Mouse (Mus musculus) heart, embryonic 15.5 days (tissue): ENCODE data around the gene Ndufa6. TPM values are rescaled to one million over a fixed set of nuclear protein-coding genes. Genes with fewer than 3 reads are reported as not detected.
"Not testable (repeated sequence)": the region's sequence is repeated elsewhere in the genome, so short reads cannot be mapped to it uniquely, and the experiment has no call there.

Experiments used
- ATAC-seq: fragments of 200-750 bp; cut with Nextera tagmentation; replicated peaks from 2 replicates; pipeline ENCODE4 v1.8.0; 2017; ENCODE audit warnings: low read depth, moderate TSS enrichment; ENCODE audit not compliant: insufficient number of reproducible peaks, insufficient read depth, low FRiP score
- H3K27ac ChIP-seq: fragments of 300-500 bp; sonication (generic); 2 replicates; pipeline ENCODE4 v1.5.1; 2015; ENCODE audit warnings: mild to moderate bottlenecking, inconsistent platforms
- H3K27me3 ChIP-seq: fragments of 300-500 bp; sonication (generic); 2 replicates; pipeline ENCODE4 v1.6.1; 2015; ENCODE audit warnings: inconsistent platforms
- H3K36me3 ChIP-seq: fragments of 300-500 bp; sonication (generic); 2 replicates; pipeline ENCODE4 v1.6.1; 2015; ENCODE audit warnings: mild to moderate bottlenecking, inconsistent platforms
- H3K4me1 ChIP-seq: fragments of 300-500 bp; sonication (generic); replicated peaks from 2 replicates; pipeline ENCODE4 v1.6.1; 2015; ENCODE audit warnings: inconsistent platforms
- H3K4me2 ChIP-seq: fragments of 300-500 bp; sonication (generic); 2 replicates; pipeline ENCODE4 v1.6.1; 2015; ENCODE audit warnings: inconsistent platforms, mild to moderate bottlenecking, moderate library complexity
- H3K4me3 ChIP-seq: fragments of 300-500 bp; sonication (generic); 2 replicates; pipeline ENCODE4 v1.5.1; 2015; ENCODE audit warnings: mild to moderate bottlenecking, inconsistent platforms
- H3K9ac ChIP-seq: fragments of 300-500 bp; sonication (generic); 2 replicates; pipeline ENCODE4 v1.6.1; 2015; ENCODE audit warnings: mild to moderate bottlenecking, inconsistent platforms
- H3K9me3 ChIP-seq: fragments of 300-500 bp; sonication (generic); replicated peaks from 2 replicates; pipeline ENCODE4 v1.6.1; 2016; ENCODE audit warnings: inconsistent platforms
- WGBS: fragments of 180-500 bp; shearing (Covaris S2); methylation state at CpG from one replicate; pipeline ENCODE4 v1.1.7; 2015; ENCODE audit warnings: mixed read lengths; 5-methylcytosine and 5-hydroxymethylcytosine counted together
- polyA plus RNA-seq: library from polyadenylated mRNA; unstranded; fragments of >200 nt; fragmentation: Nextera tagmentation; extraction: Ambion mirVana; gene quantifications from 2 replicates; pipeline ENCODE4 v1.2.1, GENCODE M21; 2015

The Ndufa6 gene
- polyA plus RNA-seq: 483 and 678 TPM in 2 replicates

DNA sequence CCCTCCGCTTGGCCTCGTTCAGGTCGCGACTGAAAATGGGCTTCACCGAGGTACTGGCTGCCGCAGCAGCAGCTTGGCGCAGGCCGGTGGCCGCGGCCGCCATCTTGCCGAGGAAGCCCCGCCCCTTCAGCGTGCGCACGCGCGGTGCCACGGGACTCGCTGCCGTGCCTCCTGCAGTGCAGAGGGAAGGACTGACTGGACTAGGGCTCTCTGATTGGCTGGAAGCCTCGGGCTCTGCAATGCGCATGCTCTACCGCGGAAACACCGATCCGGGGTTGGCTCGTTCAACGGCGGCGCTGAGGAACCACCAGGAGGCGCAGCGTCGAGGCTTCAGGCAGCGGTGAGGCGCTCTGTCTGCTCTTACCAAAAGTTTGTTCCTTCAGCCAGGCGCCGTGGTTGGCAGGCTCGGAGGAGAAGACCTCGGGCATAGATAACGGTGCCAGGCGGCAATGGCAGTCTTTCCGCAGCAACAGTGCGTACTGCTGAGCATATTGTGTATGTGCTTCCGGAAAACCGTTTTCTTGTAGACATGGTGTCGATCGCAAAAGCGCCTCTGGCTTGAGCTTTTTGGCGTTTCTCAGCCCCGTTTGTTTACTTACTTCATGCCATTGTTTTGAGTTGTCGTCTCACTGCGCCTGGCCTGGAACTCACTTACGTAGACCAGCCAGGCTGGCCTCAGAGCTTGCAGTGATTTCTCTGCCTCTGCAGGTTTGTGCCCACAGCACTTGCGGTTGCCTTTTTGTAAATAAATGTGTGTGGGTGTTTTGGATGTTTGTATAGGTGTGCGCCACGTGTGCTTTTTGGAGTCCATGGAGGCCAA lies at the start of gene Ndufa6:
Gene Ndufa6, minus strand, starts transcription at position 197 of the 820 bp plus-strand sequence.
- Histone ChIP-seq H3K4me2 (peak within 1 kb of the TSS; percentile 81), H3K4me3 (peak within 1 kb of the TSS; percentile 88), H3K27ac (peak within 1 kb of the TSS; percentile 91), H3K9me3 (no peaks in the 10 kb centered on the region), H3K36me3 (peaks cover 19% of the 10 kb centered on the region), H3K9ac (peak within 1 kb of the TSS; percentile 98), H3K4me1 (peaks cover 35% of the 10 kb centered on the region), H3K27me3 (no peaks in the 10 kb centered on the region)
- ATAC-seq: peak; percentile 99
- WGBS: 2% methylated on average over 57 of the region's 57 CpGs

DNA sequence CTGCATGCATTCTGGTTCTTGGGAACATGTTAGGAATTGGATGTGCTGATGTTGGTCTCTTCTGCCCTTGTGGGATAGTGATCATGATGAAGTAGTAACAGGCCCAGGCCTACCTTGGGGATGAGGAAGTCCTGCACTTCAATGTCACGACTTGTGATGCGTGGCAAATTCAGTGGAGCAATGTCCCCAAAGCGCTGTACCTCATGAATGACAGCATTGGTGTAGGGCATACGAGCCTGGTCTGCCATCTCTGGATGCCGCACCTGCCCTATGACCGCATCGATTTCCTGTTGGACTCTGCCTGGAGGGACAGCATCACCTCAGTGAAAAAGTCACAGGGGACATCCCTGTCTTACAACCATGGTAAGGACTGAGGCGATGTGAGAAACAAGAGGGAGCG lies 49.5 kb upstream of the Ndufa6 start:
- no peak overlapping the region for H3K9ac ChIP-seq

DNA sequence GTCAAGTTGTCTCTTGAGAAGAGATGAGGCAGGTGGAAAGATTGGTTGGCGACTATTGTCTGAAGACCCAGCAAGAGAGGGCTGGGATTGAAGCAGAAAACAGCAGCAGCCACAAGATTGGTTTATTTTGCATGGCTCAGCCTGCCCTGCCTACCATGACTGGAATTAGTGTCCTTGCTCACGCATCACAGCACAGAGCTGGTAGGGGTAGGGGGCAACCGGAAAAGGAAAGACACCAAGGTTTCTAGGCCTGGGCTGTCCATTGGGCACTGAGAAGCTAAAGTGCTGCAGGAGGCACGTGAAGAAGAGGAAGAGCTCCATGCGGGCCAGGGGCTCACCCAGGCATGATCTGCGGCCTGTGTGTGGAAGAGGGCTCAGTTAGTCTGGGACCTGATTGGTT lies 48.6 kb upstream of the Ndufa6 start:
- H3K27ac ChIP-seq: no peak overlapping the region
- H3K9me3 ChIP-seq: no peaks in the 10 kb centered on the region
- no peak overlapping the region for H3K4me3 ChIP-seq
- H3K4me2 ChIP-seq: no peak overlapping the region
- H3K27me3 ChIP-seq: no peaks in the 10 kb centered on the region
- 86% methylated on average over 6 of the region's 6 CpGs for WGBS
- no peak overlapping the region for H3K9ac ChIP-seq
- no peak for ATAC-seq
- H3K4me1 ChIP-seq: no peaks in the 10 kb centered on the region
- no peaks in the 10 kb centered on the region for H3K36me3 ChIP-seq

More for the DNA sequence above, 49.5 kb upstream of the Ndufa6 start:
- Histone ChIP-seq H3K36me3 (no peaks in the 10 kb centered on the region), H3K27ac (no peak overlapping the region), H3K9me3 (no peaks in the 10 kb centered on the region), H3K4me3 (no peak overlapping the region), H3K4me2 (no peak overlapping the region), H3K4me1 (no peaks in the 10 kb centered on the region), H3K27me3 (no peaks in the 10 kb centered on the region)
- 89% methylated on average over 9 of the region's 9 CpGs for WGBS
- ATAC-seq: no peak

DNA sequence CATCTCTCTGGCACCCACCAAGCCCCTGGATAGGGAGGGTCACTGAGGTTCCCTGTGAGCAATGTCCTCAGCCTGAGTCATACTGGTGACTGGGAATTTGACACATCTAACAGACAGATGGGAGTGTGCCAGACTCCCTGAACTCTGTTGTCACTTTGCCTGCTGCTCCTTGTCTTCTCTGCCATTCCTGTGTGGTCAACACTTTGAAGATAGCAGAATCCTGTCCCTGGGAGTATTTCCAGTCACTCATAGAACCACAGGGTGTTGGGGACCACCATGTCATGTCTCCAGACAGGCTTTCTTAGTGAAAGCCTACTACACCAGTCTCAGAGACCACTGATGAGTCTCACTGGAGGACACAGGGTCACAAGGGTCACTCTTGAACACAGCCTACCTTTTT lies 48.0 kb upstream of the Ndufa6 start:
- no peaks in the 10 kb centered on the region for H3K36me3 ChIP-seq

DNA sequence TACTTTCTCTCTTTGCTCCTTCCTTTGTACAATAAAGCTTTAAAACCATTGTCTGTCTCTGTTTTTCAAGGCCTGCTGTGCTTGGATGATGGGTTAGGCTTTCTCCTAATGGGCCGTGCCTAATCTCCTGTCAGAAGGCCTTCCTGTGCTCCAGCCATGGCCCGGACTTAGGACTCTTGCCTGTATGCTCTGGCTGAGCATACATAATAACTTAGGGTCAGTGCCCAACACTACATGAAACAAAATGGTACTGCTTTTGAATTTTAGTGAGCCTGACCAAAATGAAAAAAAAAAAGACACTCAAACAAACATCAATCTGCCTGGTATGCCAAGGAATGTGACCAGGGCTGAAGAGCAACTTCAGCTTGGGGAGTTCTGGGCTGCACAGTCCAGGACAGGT lies 47.4 kb upstream of the Ndufa6 start:
- Histone ChIP-seq H3K4me3 (no peak overlapping the region), H3K9me3 (no peaks in the 10 kb centered on the region), H3K4me2 (no peak overlapping the region), H3K27me3 (no peaks in the 10 kb centered on the region), H3K27ac (no peak overlapping the region), H3K4me1 (no peaks in the 10 kb centered on the region), H3K9ac (no peak overlapping the region), H3K36me3 (no peaks in the 10 kb centered on the region)
- ATAC-seq: no peak
- WGBS: 78% methylated on average over 2 of the region's 2 CpGs

More for the DNA sequence above, 48.0 kb upstream of the Ndufa6 start:
- no peaks in the 10 kb centered on the region for H3K9me3 ChIP-seq
- H3K27ac ChIP-seq: no peak overlapping the region
- H3K27me3 ChIP-seq: no peaks in the 10 kb centered on the region
- no peak overlapping the region for H3K4me2 ChIP-seq
- no peaks in the 10 kb centered on the region for H3K4me1 ChIP-seq
- H3K9ac ChIP-seq: no peak overlapping the region
- H3K4me3 ChIP-seq: no peak overlapping the region
- no peak for ATAC-seq

DNA sequence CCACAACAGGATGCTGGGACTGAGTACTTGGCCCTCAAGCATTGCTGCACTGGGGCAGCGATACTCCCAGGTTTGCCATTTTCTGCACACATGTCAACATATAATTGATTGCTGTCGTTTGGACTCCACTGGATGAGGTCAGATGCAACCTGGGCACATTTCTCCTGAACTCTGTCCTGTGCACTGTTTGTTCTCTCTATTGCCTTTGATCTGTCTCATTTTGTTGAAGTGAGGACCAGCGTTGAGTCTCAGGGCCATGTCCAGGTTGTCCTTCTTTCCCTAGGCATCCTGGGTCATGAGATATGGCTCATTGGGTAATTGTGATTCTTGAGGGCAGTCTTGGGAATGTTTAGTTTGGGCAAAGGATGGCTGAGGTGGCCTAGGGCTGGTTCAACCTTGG lies 41.8 kb upstream of the Ndufa6 start:
- H3K27ac ChIP-seq, H3K9ac ChIP-seq, H3K9me3 ChIP-seq, ATAC-seq, H3K36me3 ChIP-seq, H3K4me1 ChIP-seq, H3K4me2 ChIP-seq, H3K27me3 ChIP-seq, H3K4me3 ChIP-seq: not testable (repeated sequence)
- 77% methylated on average over 3 of the region's 3 CpGs for WGBS

DNA sequence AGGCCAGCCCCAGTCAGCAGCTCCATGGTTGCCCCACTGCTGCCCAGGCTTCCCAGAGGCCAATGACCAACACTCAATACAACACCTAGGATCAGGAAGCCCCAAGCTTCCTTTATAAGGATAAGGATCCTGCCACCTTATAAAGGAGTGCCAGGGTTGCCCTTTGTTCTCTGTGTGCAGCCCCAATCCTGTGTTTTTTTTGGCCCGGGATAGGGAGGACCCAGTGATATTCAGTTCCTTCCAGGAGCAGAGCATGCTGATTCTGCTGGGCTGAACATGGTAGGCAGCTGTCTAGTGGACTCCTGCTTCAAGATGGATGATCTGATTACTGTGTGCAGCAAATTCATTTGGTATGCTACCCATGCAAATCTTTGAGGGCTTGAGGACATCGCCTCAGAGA lies 39.8 kb upstream of the Ndufa6 start, which contains the start of gene Cyp2d11:
Gene Cyp2d11, minus strand, starts transcription at position 101 of the 400 bp plus-strand sequence.
- not testable (repeated sequence) for ATAC-seq, H3K4me1 ChIP-seq, H3K36me3 ChIP-seq, H3K4me2 ChIP-seq, H3K27ac ChIP-seq, H3K9me3 ChIP-seq, H3K4me3 ChIP-seq, H3K9ac ChIP-seq, H3K27me3 ChIP-seq
- 84% methylated on average over 2 of the region's 2 CpGs for WGBS

DNA sequence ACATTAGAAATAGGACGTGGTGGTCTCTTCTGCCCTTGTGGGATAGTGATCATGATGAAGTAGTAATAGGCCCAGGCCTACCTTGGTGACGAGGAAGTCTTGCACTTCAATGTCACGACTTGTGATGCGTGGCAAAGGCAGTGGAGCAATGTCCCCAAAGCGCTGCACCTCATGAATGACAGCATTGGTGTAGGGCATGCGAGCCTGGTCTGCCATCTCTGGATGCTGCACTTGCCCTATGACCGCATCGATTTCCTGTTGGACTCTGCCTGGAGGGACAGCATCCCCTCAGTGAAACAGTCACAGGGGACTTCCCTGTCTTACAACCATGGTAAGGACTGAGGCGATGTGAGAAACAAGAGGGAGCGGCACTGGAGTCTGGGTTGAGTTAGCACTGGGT lies 35.8 kb upstream of the Ndufa6 start:
- H3K4me1 ChIP-seq, H3K4me2 ChIP-seq, H3K9me3 ChIP-seq, H3K27me3 ChIP-seq, H3K4me3 ChIP-seq, H3K9ac ChIP-seq, H3K27ac ChIP-seq, ATAC-seq, H3K36me3 ChIP-seq: not testable (repeated sequence)
- WGBS: 88% methylated on average over 10 of the region's 10 CpGs

DNA sequence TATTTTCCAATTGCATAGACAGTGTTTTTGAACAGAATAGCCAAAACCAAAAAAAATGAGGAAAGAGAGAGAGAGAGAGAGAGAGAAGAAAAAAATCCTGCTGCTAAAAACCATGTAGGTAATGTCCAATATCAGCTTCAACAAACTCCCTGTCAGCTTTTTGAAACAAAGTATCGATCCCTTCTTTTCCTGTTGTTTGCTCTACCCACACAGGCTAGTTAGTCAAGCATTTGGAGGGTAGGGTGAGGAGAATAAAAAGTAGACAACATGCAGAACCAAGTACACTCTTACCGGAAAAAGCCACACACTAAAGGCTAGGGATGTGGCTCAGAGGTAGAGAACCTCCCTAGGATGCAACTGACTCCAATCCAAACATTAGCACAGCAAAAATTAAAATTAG lies 31.6 kb upstream of the Ndufa6 start:
- H3K36me3 ChIP-seq: no peaks in the 10 kb centered on the region
- no peak overlapping the region for H3K4me3 ChIP-seq
- peaks cover 5% of the 10 kb centered on the region; the same call in 1 of the 2 replicates for H3K4me1 ChIP-seq
- H3K27ac ChIP-seq: no peak overlapping the region
- no peaks in the 10 kb centered on the region for H3K9me3 ChIP-seq
- H3K27me3 ChIP-seq: no peaks in the 10 kb centered on the region
- WGBS: 89% methylated on average over 2 of the region's 2 CpGs
- H3K9ac ChIP-seq: no peak overlapping the region
- H3K4me2 ChIP-seq: no peak overlapping the region
- no peak for ATAC-seq

DNA sequence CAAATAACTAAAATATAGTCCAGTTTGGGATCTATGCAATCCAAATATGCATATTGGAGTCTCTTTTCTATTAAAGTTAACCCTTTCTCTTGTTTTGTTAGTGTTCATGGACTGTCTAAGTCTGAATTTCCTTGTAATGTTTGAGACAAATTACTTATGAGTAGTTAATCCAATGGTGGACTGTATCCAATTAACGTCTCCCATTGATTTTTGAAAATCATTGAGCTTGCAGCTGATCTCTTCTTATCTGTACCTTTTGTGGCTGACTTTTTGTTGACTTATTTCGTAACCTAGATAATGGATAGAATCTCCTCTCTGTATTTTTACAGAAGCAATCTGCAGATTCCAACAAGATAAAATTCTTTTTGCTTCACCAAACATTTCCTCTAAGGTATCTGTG lies 28.3 kb upstream of the Ndufa6 start:
- H3K9me3 ChIP-seq: no peaks in the 10 kb centered on the region
- no peaks in the 10 kb centered on the region for H3K36me3 ChIP-seq
- ATAC-seq: no peak
- no peak overlapping the region for H3K9ac ChIP-seq
- H3K4me3 ChIP-seq: no peak overlapping the region
- 85% methylated on average over 2 of the region's 2 CpGs for WGBS
- H3K4me1 ChIP-seq: peaks cover 26% of the 10 kb centered on the region
- no peaks in the 10 kb centered on the region for H3K27me3 ChIP-seq
- no peak overlapping the region for H3K4me2 ChIP-seq
- no peak overlapping the region for H3K27ac ChIP-seq

DNA sequence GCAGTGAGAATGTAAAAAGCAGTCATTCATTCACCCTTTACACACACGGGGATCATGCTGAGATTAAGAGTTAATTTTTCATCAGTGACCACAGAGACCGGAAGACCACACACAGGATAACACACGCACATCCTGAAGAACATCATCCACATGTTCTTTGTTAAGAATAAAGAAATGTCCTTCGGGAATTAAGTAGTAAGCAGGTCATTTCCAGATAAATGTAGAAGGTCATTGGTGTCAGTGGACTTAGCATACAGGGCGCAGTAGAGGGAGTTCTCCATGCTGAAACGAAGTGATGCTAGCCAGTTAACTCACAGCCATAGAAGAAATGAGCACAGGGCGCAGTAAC lies 26.6 kb upstream of the Ndufa6 start:
- ATAC-seq: no peak
- Histone ChIP-seq H3K9ac (peak overlapping the region; percentile 46; the same call in 1 of the 2 replicates), H3K27ac (peak overlapping the region; percentile 72), H3K27me3 (no peaks in the 10 kb centered on the region), H3K4me3 (peak overlapping the region; percentile 60), H3K4me2 (peak overlapping the region; percentile 82), H3K9me3 (no peaks in the 10 kb centered on the region), H3K4me1 (peaks cover 40% of the 10 kb centered on the region), H3K36me3 (no peaks in the 10 kb centered on the region)
- 30% methylated on average over 7 of the region's 7 CpGs for whole genome bisulfite sequencing
